Mouse (Mus musculus) liver, embryonic 16.5 days (tissue): ENCODE data around the gene Thbs1. TPM values are rescaled to one million over a fixed set of nuclear protein-coding genes. Genes with fewer than 3 reads are reported as not detected.

Experiments used
- ATAC-seq: fragments of 200-750 bp; cut with Nextera tagmentation; 2 replicates; pipeline ENCODE4 v1.8.0; 2017; ENCODE audit warnings: low read depth, mild to moderate bottlenecking, moderate number of reproducible peaks, moderate library complexity
- H3K27ac ChIP-seq: fragments of 300-500 bp; sonication (generic); 2 replicates; pipeline ENCODE4 v1.5.1; 2014; ENCODE audit warnings: mild to moderate bottlenecking, low read length
- H3K27me3 ChIP-seq: fragments of 300-500 bp; sonication (generic); 2 replicates; pipeline ENCODE4 v1.6.1; 2014; ENCODE audit warnings: low read depth, low read length, mixed read lengths; ENCODE audit not compliant: control insufficient read depth, insufficient read depth
- H3K36me3 ChIP-seq: fragments of 300-500 bp; sonication (generic); 2 replicates; pipeline ENCODE4 v1.6.1; 2014; ENCODE audit warnings: mild to moderate bottlenecking; ENCODE audit not compliant: control insufficient read depth, insufficient read depth
- H3K4me1 ChIP-seq: fragments of 300-500 bp; sonication (generic); 2 replicates; pipeline ENCODE4 v1.6.1; 2014; ENCODE audit warnings: low read depth, low read length, mixed read lengths; ENCODE audit not compliant: control insufficient read depth
- H3K4me2 ChIP-seq: fragments of 300-500 bp; sonication (generic); 2 replicates; pipeline ENCODE4 v1.6.1; 2014; ENCODE audit warnings: low read depth, low read length, mixed read lengths
- H3K4me3 ChIP-seq: fragments of 300-500 bp; sonication (generic); 2 replicates; pipeline ENCODE4 v1.5.1; 2014; ENCODE audit warnings: low read depth, mild to moderate bottlenecking, low read length
- H3K9ac ChIP-seq: fragments of 300-500 bp; sonication (generic); 2 replicates; pipeline ENCODE4 v1.6.1; 2014; ENCODE audit warnings: low read depth, low read length
- H3K9me3 ChIP-seq: fragments of 300-500 bp; sonication (generic); replicated peaks from 2 replicates; pipeline ENCODE4 v1.6.1; 2016; ENCODE audit warnings: low read length; ENCODE audit not compliant: control insufficient read depth
- WGBS: fragments of 180-500 bp; shearing (Covaris S2); extraction: QIAGEN DNeasy Blood & Tissue Kit; methylation state at CpG from one replicate; pipeline ENCODE4 v1.1.7; 2014; ENCODE audit not compliant: insufficient replicate concordance; 5-methylcytosine and 5-hydroxymethylcytosine counted together
- polyA plus RNA-seq: library from polyadenylated mRNA; unstranded; fragments of >200 nt; fragmentation: Nextera tagmentation; extraction: Ambion mirVana; gene quantifications from 2 replicates; pipeline ENCODE4 v1.2.1, GENCODE M21; 2015

The Thbs1 gene
- polyA plus RNA-seq, 1 experiment from 2014 or later, result 31.7 TPM

- Histone ChIP-seq H3K4me1 (no peaks in the 10 kb centered on the region), H3K9ac (no peak overlapping the region), H3K27ac (no peak overlapping the region), H3K4me3 (no peak overlapping the region), H3K36me3 (no peaks in the 10 kb centered on the region), H3K9me3 (no peaks in the 10 kb centered on the region), H3K27me3 (peaks cover 2% of the 10 kb centered on the region; the same call in 1 of the 2 replicates), H3K4me2 (no peak overlapping the region)
- WGBS, result 54% methylated on average over 11 of the region's 11 CpGs
- no peak for ATAC-seq
Measured at GRCm38 (mm10) chr2:118117401-118117800, 5.7 kb downstream of the Thbs1 start.

GRCm38 (mm10) chr2:118118045-118118444, 6.4 kb downstream of the Thbs1 start:
- Histone ChIP-seq H3K9me3 (no peaks in the 10 kb centered on the region), H3K36me3 (no peaks in the 10 kb centered on the region), H3K4me1 (no peaks in the 10 kb centered on the region), H3K27ac (no peak overlapping the region), H3K27me3 (no peaks in the 10 kb centered on the region; the same call in 1 of the 2 replicates), H3K9ac (no peak overlapping the region), H3K4me3 (no peak overlapping the region), H3K4me2 (no peak overlapping the region)
- WGBS, result 62% methylated on average over 6 of the region's 6 CpGs
- no peak for ATAC-seq

GRCm38 (mm10) chr2:118118515-118118914, 6.8 kb downstream of the Thbs1 start:
- Histone ChIP-seq H3K27me3 (no peaks in the 10 kb centered on the region), H3K27ac (no peak overlapping the region), H3K4me1 (no peaks in the 10 kb centered on the region), H3K4me2 (no peak overlapping the region), H3K4me3 (no peak overlapping the region), H3K9me3 (no peaks in the 10 kb centered on the region), H3K9ac (no peak overlapping the region), H3K36me3 (no peaks in the 10 kb centered on the region)
- ATAC-seq, result no peak
- WGBS, result 70% methylated on average over 7 of the region's 7 CpGs

- Histone ChIP-seq H3K27me3 (no peaks in the 10 kb centered on the region), H3K4me1 (no peaks in the 10 kb centered on the region), H3K9ac (no peak overlapping the region), H3K4me3 (no peak overlapping the region), H3K36me3 (no peaks in the 10 kb centered on the region), H3K9me3 (no peaks in the 10 kb centered on the region), H3K4me2 (no peak overlapping the region), H3K27ac (no peak overlapping the region)
- ATAC-seq, result no peak
- WGBS, result 76% methylated on average over 12 of the region's 12 CpGs
Measured at GRCm38 (mm10) chr2:118119684-118120083, 8.0 kb downstream of the Thbs1 start.

GRCm38 (mm10) chr2:118120095-118120494, 8.4 kb downstream of the Thbs1 start:
- Histone ChIP-seq H3K9me3 (no peaks in the 10 kb centered on the region), H3K4me1 (no peaks in the 10 kb centered on the region), H3K27ac (no peak overlapping the region), H3K4me3 (no peak overlapping the region), H3K4me2 (no peak overlapping the region), H3K36me3 (no peaks in the 10 kb centered on the region), H3K27me3 (no peaks in the 10 kb centered on the region), H3K9ac (no peak overlapping the region)
- ATAC-seq, result no peak
- 78% methylated on average over 11 of the region's 11 CpGs for WGBS

GRCm38 (mm10) chr2:118120751-118121150, 9.1 kb downstream of the Thbs1 start:
- WGBS, result 70% methylated on average over 7 of the region's 7 CpGs

GRCm38 (mm10) chr2:118122291-118122690, 10.6 kb downstream of the Thbs1 start:
- Histone ChIP-seq H3K4me1 (no peaks in the 10 kb centered on the region), H3K4me3 (no peak overlapping the region), H3K27ac (no peak overlapping the region), H3K9ac (no peak overlapping the region), H3K27me3 (no peaks in the 10 kb centered on the region), H3K36me3 (no peaks in the 10 kb centered on the region), H3K9me3 (no peaks in the 10 kb centered on the region), H3K4me2 (no peak overlapping the region)
- 73% methylated on average over 6 of the region's 6 CpGs for WGBS
- no peak for ATAC-seq

More at GRCm38 (mm10) chr2:118120751-118121150, 9.1 kb downstream of the Thbs1 start:
- Histone ChIP-seq H3K36me3 (no peaks in the 10 kb centered on the region), H3K9me3 (no peaks in the 10 kb centered on the region), H3K4me1 (no peaks in the 10 kb centered on the region), H3K27me3 (no peaks in the 10 kb centered on the region), H3K4me2 (no peak overlapping the region), H3K9ac (no peak overlapping the region), H3K4me3 (no peak overlapping the region), H3K27ac (no peak overlapping the region)
- ATAC-seq, result no peak

GRCm38 (mm10) chr2:118123743-118124142, 12.1 kb downstream of the Thbs1 start:
- no peaks in the 10 kb centered on the region for H3K27me3 ChIP-seq
- no peak overlapping the region for H3K27ac ChIP-seq
- no peaks in the 10 kb centered on the region for H3K4me1 ChIP-seq
- no peak overlapping the region for H3K4me3 ChIP-seq
- no peaks in the 10 kb centered on the region for H3K36me3 ChIP-seq
- ATAC-seq, result no peak
- WGBS, result 67% methylated on average over 9 of the region's 9 CpGs
- no peak overlapping the region for H3K9ac ChIP-seq
- no peak overlapping the region for H3K4me2 ChIP-seq
- H3K9me3 ChIP-seq, result no peaks in the 10 kb centered on the region

- Histone ChIP-seq H3K27ac (no peak overlapping the region), H3K27me3 (no peaks in the 10 kb centered on the region), H3K4me2 (no peak overlapping the region), H3K4me3 (no peak overlapping the region), H3K36me3 (no peaks in the 10 kb centered on the region), H3K9me3 (no peaks in the 10 kb centered on the region), H3K9ac (no peak overlapping the region), H3K4me1 (no peaks in the 10 kb centered on the region)
- no peak for ATAC-seq
- WGBS, result 80% methylated on average over 7 of the region's 7 CpGs
Measured at GRCm38 (mm10) chr2:118124437-118124836, 12.8 kb downstream of the Thbs1 start.
